Mouse (Mus musculus): Measurements from ENCODE around the gene Cdk14. TPM values are rescaled to one million over a fixed set of nuclear protein-coding genes. Genes with fewer than 3 reads are reported as not detected.

The Cdk14 gene
- polyA plus RNA-seq, 1 experiment from 2014 or later: 19.7 TPM

- Histone ChIP-seq H3K4me3 (ENCODE audit: low read depth, low read length) (no peak overlapping the region), H3K9me3 (ENCODE audit: low read length) (no peaks in the 10 kb centered on the region), H3K9ac (replicated peaks; ENCODE audit: low read depth) (no peak overlapping the region), H3K4me2 (replicated peaks; ENCODE audit: low read depth, low read length) (no peak overlapping the region), H3K27me3 (replicated peaks; ENCODE audit: insufficient read depth, low read length) (no peaks in the 10 kb centered on the region), H3K36me3 (ENCODE audit: insufficient read depth, low read length) (no peaks in the 10 kb centered on the region), H3K27ac (ENCODE audit: low read length) (no peak overlapping the region), H3K4me1 (ENCODE audit: insufficient read depth, low read depth, low read length) (no peaks in the 10 kb centered on the region)
- TF ChIP-seq EP300 (IDR thresholded peaks at IDR 0.05) (no peak), CTCF (IDR thresholded peaks at IDR 0.05) (no peak)
- DNase-seq (ENCODE audit: low spot score) (no peak), ATAC-seq (no peak)
- WGBS: 77% methylated on average over 11 of the region's 11 CpGs
These were observed 387.7 kb downstream of the Cdk14 start for GRCm38 (mm10) chr5:5032446-5032845.

GRCm38 (mm10) chr5:5030431-5030830 is 389.7 kb downstream of the Cdk14 start:
- ATAC-seq: no peak
- Histone ChIP-seq H3K36me3 (ENCODE audit: insufficient read depth, low read length) (no peaks in the 10 kb centered on the region), H3K4me1 (ENCODE audit: insufficient read depth, low read depth, low read length) (no peaks in the 10 kb centered on the region), H3K9ac (replicated peaks; ENCODE audit: low read depth) (no peak overlapping the region), H3K27ac (ENCODE audit: low read length) (no peak overlapping the region), H3K27me3 (replicated peaks; ENCODE audit: insufficient read depth, low read length) (no peaks in the 10 kb centered on the region), H3K9me3 (ENCODE audit: low read length) (no peaks in the 10 kb centered on the region), H3K4me3 (ENCODE audit: low read depth, low read length) (no peak overlapping the region), H3K4me2 (replicated peaks; ENCODE audit: low read depth, low read length) (no peak overlapping the region)
- no peak for DNase-seq (ENCODE audit: low spot score)
- 59% methylated on average over 2 of the region's 2 CpGs for WGBS
- TF ChIP-seq EP300 (IDR thresholded peaks at IDR 0.05): no peak

- 91% methylated on average over 3 of the region's 3 CpGs for WGBS
- Histone ChIP-seq H3K4me1 (ENCODE audit: insufficient read depth, low read depth, low read length) (no peaks in the 10 kb centered on the region), H3K9ac (replicated peaks; ENCODE audit: low read depth) (no peak overlapping the region), H3K27me3 (replicated peaks; ENCODE audit: insufficient read depth, low read length) (no peaks in the 10 kb centered on the region), H3K36me3 (ENCODE audit: insufficient read depth, low read length) (no peaks in the 10 kb centered on the region), H3K27ac (ENCODE audit: low read length) (no peak overlapping the region), H3K4me2 (replicated peaks; ENCODE audit: low read depth, low read length) (no peak overlapping the region), H3K4me3 (ENCODE audit: low read depth, low read length) (no peak overlapping the region), H3K9me3 (ENCODE audit: low read length) (no peaks in the 10 kb centered on the region)
- no peak for DNase-seq (ENCODE audit: low spot score)
- ATAC-seq: no peak
- TF ChIP-seq EP300 (IDR thresholded peaks at IDR 0.05) (no peak), CTCF (IDR thresholded peaks at IDR 0.05) (no peak)
These were observed 401.2 kb downstream of the Cdk14 start for GRCm38 (mm10) chr5:5018959-5019358.

GRCm38 (mm10) chr5:5018242-5018641 is 401.9 kb downstream of the Cdk14 start:
- H3K27ac ChIP-seq (ENCODE audit: low read length): no peak overlapping the region
- H3K4me1 ChIP-seq (ENCODE audit: insufficient read depth, low read depth, low read length): no peaks in the 10 kb centered on the region
- no peak overlapping the region for H3K9ac ChIP-seq (replicated peaks; ENCODE audit: low read depth)
- TF ChIP-seq EP300 (IDR thresholded peaks at IDR 0.05): no peak
- TF ChIP-seq CTCF (IDR thresholded peaks at IDR 0.05): no peak
- no peaks in the 10 kb centered on the region for H3K9me3 ChIP-seq (ENCODE audit: low read length)
- 80% methylated on average over 2 of the region's 2 CpGs for WGBS
- no peak overlapping the region for H3K4me2 ChIP-seq (replicated peaks; ENCODE audit: low read depth, low read length)
- no peaks in the 10 kb centered on the region for H3K27me3 ChIP-seq (replicated peaks; ENCODE audit: insufficient read depth, low read length)
- ATAC-seq (no peak), DNase-seq (ENCODE audit: low spot score) (no peak)
- H3K36me3 ChIP-seq (ENCODE audit: insufficient read depth, low read length): no peaks in the 10 kb centered on the region
- H3K4me3 ChIP-seq (ENCODE audit: low read depth, low read length): no peak overlapping the region

- no peaks in the 10 kb centered on the region for H3K9me3 ChIP-seq (ENCODE audit: low read length)
- DNase-seq (ENCODE audit: low spot score): no peak
- H3K4me1 ChIP-seq (ENCODE audit: insufficient read depth, low read depth, low read length): no peaks in the 10 kb centered on the region
- H3K4me2 ChIP-seq (replicated peaks; ENCODE audit: low read depth, low read length): no peak overlapping the region
- ATAC-seq: no peak
- H3K27me3 ChIP-seq (replicated peaks; ENCODE audit: insufficient read depth, low read length): no peaks in the 10 kb centered on the region
- no peaks in the 10 kb centered on the region; the same call in 1 of the 2 replicates for H3K36me3 ChIP-seq (ENCODE audit: insufficient read depth, low read length)
- H3K9ac ChIP-seq (replicated peaks; ENCODE audit: low read depth): no peak overlapping the region
- TF ChIP-seq CTCF (IDR thresholded peaks at IDR 0.05): no peak
- no peak for TF ChIP-seq EP300 (IDR thresholded peaks at IDR 0.05)
- no peak overlapping the region for H3K27ac ChIP-seq (ENCODE audit: low read length)
- no peak overlapping the region for H3K4me3 ChIP-seq (ENCODE audit: low read depth, low read length)
- 92% methylated on average over 3 of the region's 3 CpGs for WGBS
These were observed 406.3 kb downstream of the Cdk14 start for GRCm38 (mm10) chr5:5013783-5014182.

GRCm38 (mm10) chr5:5012521-5013346 is 407.4 kb downstream of the Cdk14 start:
- Histone ChIP-seq H3K9ac (replicated peaks; ENCODE audit: low read depth) (no peak overlapping the region), H3K4me2 (replicated peaks; ENCODE audit: low read depth, low read length) (no peak overlapping the region), H3K27ac (ENCODE audit: low read length) (no peak overlapping the region), H3K27me3 (replicated peaks; ENCODE audit: insufficient read depth, low read length) (no peaks in the 10 kb centered on the region), H3K36me3 (ENCODE audit: insufficient read depth, low read length) (no peaks in the 10 kb centered on the region; the same call in 1 of the 2 replicates), H3K4me1 (ENCODE audit: insufficient read depth, low read depth, low read length) (no peaks in the 10 kb centered on the region), H3K9me3 (ENCODE audit: low read length) (no peaks in the 10 kb centered on the region), H3K4me3 (ENCODE audit: low read depth, low read length) (no peak overlapping the region)
- no peak for DNase-seq (ENCODE audit: low spot score)
- no peak for ATAC-seq
- TF ChIP-seq CTCF (IDR thresholded peaks at IDR 0.05) (no peak), EP300 (IDR thresholded peaks at IDR 0.05) (no peak)
- WGBS: 67% methylated on average over 7 of the region's 7 CpGs
